Mouse (Mus musculus): ENCODE results near the gene Gadd45gip1. TPM values are rescaled to one million over a fixed set of nuclear protein-coding genes. Genes with fewer than 3 reads are reported as not detected.

The Gadd45gip1 gene
- polyA plus RNA-seq, 1 experiment: 45.5 TPM

- no peaks in the 10 kb centered on the region for H3K27me3 ChIP-seq (ENCODE audit: control insufficient read depth, insufficient read depth, low read length)
- 77% methylated on average over 9 of the region's 9 CpGs for WGBS
- peak overlapping the region; percentile 20 for H3K4me3 ChIP-seq (replicated peaks; ENCODE audit: insufficient read depth, low read depth, low read length)
- TF ChIP-seq POLR2A (IDR thresholded peaks at IDR 0.05; ENCODE audit: borderline replicate concordance, insufficient read depth, low read length) (no peak), CTCF (IDR thresholded peaks at IDR 0.05; ENCODE audit: borderline replicate concordance, insufficient read depth, low read depth, low read length) (no peak)
- no peak for DNase-seq
- peaks cover 9% of the 10 kb centered on the region; the same call in 1 of the 2 replicates for H3K4me1 ChIP-seq (ENCODE audit: control insufficient read depth, insufficient read depth, low read length)
- H3K27ac ChIP-seq (ENCODE audit: insufficient read depth, low read length): no peak overlapping the region
These were observed 13.2 kb downstream of the Gadd45gip1 start for GRCm38 (mm10) chr8:84844397-84845070.

- peak overlapping the region; percentile 82 for H3K4me3 ChIP-seq (replicated peaks; ENCODE audit: insufficient read depth, low read depth, low read length)
- 6% methylated on average over 12 of the region's 12 CpGs for WGBS
- DNase-seq: peak; percentile 58 to 61
- TF ChIP-seq CTCF (IDR thresholded peaks at IDR 0.05; ENCODE audit: borderline replicate concordance, insufficient read depth, low read depth, low read length): peak; percentile 59; the same call in 1 of the 2 replicates
- TF ChIP-seq POLR2A (IDR thresholded peaks at IDR 0.05; ENCODE audit: borderline replicate concordance, insufficient read depth, low read length): no peak
- no peaks in the 10 kb centered on the region for H3K27me3 ChIP-seq (ENCODE audit: control insufficient read depth, insufficient read depth, low read length)
- 0 out of 2 replicates have a peak overlapping the region, but pooled peaks have one; percentile 79 for H3K27ac ChIP-seq (ENCODE audit: insufficient read depth, low read length)
- H3K4me1 ChIP-seq (ENCODE audit: control insufficient read depth, insufficient read depth, low read length): peaks cover 9% of the 10 kb centered on the region; the same call in 1 of the 2 replicates
These were observed 14.2 kb downstream of the Gadd45gip1 start for GRCm38 (mm10) chr8:84845355-84846093.

- under 1% methylated on average over 30 of the region's 30 CpGs for WGBS
- peak in 1 of 2 experiments; percentile 57 for DNase-seq
These were observed 14.9 kb downstream of the Gadd45gip1 start for GRCm38 (mm10) chr8:84846094-84846721.

GRCm38 (mm10) chr8:84846722-84847572, 15.6 kb downstream of the Gadd45gip1 start, which contains the start of gene Calr:
Gene Calr (minus strand): TSS chr8:84846934.
- DNase-seq: peak; percentile 99 to 100
- WGBS: under 1% methylated on average over 55 of the region's 55 CpGs
- Histone ChIP-seq H3K4me1 (ENCODE audit: control insufficient read depth, insufficient read depth, low read length) (peaks cover 9% of the 10 kb centered on the region; the same call in 1 of the 2 replicates), H3K27me3 (ENCODE audit: control insufficient read depth, insufficient read depth, low read length) (no peaks in the 10 kb centered on the region), H3K4me3 (replicated peaks; ENCODE audit: insufficient read depth, low read depth, low read length) (peak within 1 kb of the TSS; percentile 82), H3K27ac (ENCODE audit: insufficient read depth, low read length) (peak within 1 kb of the TSS; percentile 79)
- peak; percentile 99 for TF ChIP-seq POLR2A (IDR thresholded peaks at IDR 0.05; ENCODE audit: borderline replicate concordance, insufficient read depth, low read length)
- TF ChIP-seq CTCF (IDR thresholded peaks at IDR 0.05; ENCODE audit: borderline replicate concordance, insufficient read depth, low read depth, low read length): no peak

More at GRCm38 (mm10) chr8:84846094-84846721, 14.9 kb downstream of the Gadd45gip1 start:
- Histone ChIP-seq H3K27me3 (ENCODE audit: control insufficient read depth, insufficient read depth, low read length) (no peaks in the 10 kb centered on the region), H3K4me1 (ENCODE audit: control insufficient read depth, insufficient read depth, low read length) (peaks cover 9% of the 10 kb centered on the region; the same call in 1 of the 2 replicates), H3K4me3 (replicated peaks; ENCODE audit: insufficient read depth, low read depth, low read length) (peak overlapping the region; percentile 82), H3K27ac (ENCODE audit: insufficient read depth, low read length) (peak overlapping the region; percentile 79)
- TF ChIP-seq POLR2A (IDR thresholded peaks at IDR 0.05; ENCODE audit: borderline replicate concordance, insufficient read depth, low read length): no peak
- no peak for TF ChIP-seq CTCF (IDR thresholded peaks at IDR 0.05; ENCODE audit: borderline replicate concordance, insufficient read depth, low read depth, low read length)

GRCm38 (mm10) chr8:84847684-84848435, 16.5 kb downstream of the Gadd45gip1 start:
- Histone ChIP-seq H3K27me3 (ENCODE audit: control insufficient read depth, insufficient read depth, low read length) (no peaks in the 10 kb centered on the region), H3K27ac (ENCODE audit: insufficient read depth, low read length) (peak overlapping the region; percentile 62; the same call in 1 of the 2 replicates), H3K4me1 (ENCODE audit: control insufficient read depth, insufficient read depth, low read length) (peaks cover 9% of the 10 kb centered on the region; the same call in 1 of the 2 replicates), H3K4me3 (replicated peaks; ENCODE audit: insufficient read depth, low read depth, low read length) (no peak overlapping the region)
- DNase-seq: peak; percentile 36 to 39
- TF ChIP-seq POLR2A (IDR thresholded peaks at IDR 0.05; ENCODE audit: borderline replicate concordance, insufficient read depth, low read length): no peak
- 43% methylated on average over 6 of the region's 6 CpGs for WGBS

- no peak for DNase-seq
- Histone ChIP-seq H3K27ac (ENCODE audit: insufficient read depth, low read length) (no peak overlapping the region), H3K27me3 (ENCODE audit: control insufficient read depth, insufficient read depth, low read length) (no peaks in the 10 kb centered on the region), H3K4me1 (ENCODE audit: control insufficient read depth, insufficient read depth, low read length) (peaks cover 9% of the 10 kb centered on the region; the same call in 1 of the 2 replicates), H3K4me3 (replicated peaks; ENCODE audit: insufficient read depth, low read depth, low read length) (no peak overlapping the region)
- 85% methylated on average over 3 of the region's 3 CpGs for WGBS
- no peak for TF ChIP-seq CTCF (IDR thresholded peaks at IDR 0.05; ENCODE audit: borderline replicate concordance, insufficient read depth, low read depth, low read length)
- TF ChIP-seq POLR2A (IDR thresholded peaks at IDR 0.05; ENCODE audit: borderline replicate concordance, insufficient read depth, low read length): no peak
These were observed 25.1 kb downstream of the Gadd45gip1 start for GRCm38 (mm10) chr8:84856434-84856833.
